Mouse (Mus musculus): ENCODE measurements at regions not wholly inside any gene's neighbourhood (a gene's known extent, or its start where the extent isn't known, plus 50 kb on each side); places are given as distances from the start of the nearest gene placed in this dataset.
"Not testable (repeated sequence)": the region's sequence is repeated elsewhere in the genome, so short reads cannot be mapped to it uniquely, and the experiment has no call there.

DNA sequence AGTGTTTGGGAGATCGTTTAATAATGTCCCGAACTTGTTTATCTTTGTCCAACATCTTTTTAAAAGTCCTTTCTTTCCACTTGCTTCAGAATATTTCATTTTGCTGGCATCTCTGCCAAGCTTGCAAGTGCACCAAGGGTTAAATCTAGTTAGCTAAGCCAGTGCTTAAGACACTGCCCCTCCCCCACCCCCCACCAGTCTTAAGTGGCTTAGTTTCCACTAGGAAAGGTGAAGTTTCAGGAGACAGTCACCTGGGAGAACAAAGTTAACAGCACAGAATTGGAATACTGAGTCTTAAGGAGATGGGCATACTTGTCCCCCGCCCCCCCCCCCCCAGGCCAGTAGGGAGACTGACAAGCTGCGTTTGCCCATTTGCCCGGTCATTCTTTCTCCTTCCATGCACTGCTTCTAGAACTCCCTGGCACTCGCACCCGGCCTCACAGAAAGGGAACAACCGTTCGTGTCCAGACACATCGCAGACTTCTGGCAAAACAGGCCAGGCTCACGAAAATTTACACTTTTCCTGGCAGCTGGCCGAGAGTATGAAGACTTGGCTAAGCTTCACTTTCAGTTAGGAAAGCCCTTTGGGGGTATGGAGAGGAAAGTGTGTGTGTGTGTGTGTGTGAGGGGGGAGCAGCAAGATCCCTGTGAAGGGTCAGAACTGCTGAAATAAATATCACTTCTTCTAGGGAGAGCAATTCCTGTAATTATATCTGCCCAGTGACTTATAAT lies 219.2 kb downstream of the Bcl11a start:
- DNase-seq (ENCODE audit: low spot score): no peak

GRCm38 (mm10) chr11:24297763-24298162 lies 219.9 kb downstream of the Bcl11a start:
- DNase-seq (ENCODE audit: low spot score): no peak

GRCm38 (mm10) chr11:24300351-24300750 lies 222.5 kb downstream of the Bcl11a start:
- no peak for DNase-seq (ENCODE audit: low spot score)

DNA sequence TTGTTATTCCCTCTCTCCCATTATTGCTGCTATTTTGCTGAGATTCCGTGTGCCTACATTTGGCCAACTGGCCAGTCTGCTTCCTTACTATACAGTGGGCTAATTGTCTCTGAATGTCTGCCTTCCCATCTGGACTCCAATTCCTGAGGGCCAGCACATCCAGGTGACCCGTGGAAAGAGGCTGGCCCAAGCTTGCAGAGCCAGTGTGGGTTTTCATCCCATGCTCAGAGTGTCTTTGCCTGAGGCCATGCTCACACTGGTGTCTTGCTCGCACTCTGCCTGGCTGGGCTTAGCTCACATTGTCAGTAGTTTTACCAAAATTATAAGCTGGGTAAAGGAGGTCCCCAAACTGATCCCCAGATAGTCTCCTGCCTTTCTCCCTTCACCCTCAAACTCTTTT lies 223.3 kb downstream of the Bcl11a start:
- DNase-seq (ENCODE audit: low spot score): no peak

- DNase-seq (ENCODE audit: low spot score): peak; percentile 14
These were observed 227.3 kb downstream of the Bcl11a start for GRCm38 (mm10) chr11:24305145-24305553.

GRCm38 (mm10) chr11:24305691-24306090 lies 227.8 kb downstream of the Bcl11a start:
- DNase-seq (ENCODE audit: low spot score): no peak

- no peak for DNase-seq (ENCODE audit: low spot score)
These were observed 228.2 kb downstream of the Bcl11a start for GRCm38 (mm10) chr11:24306101-24306500.

DNA sequence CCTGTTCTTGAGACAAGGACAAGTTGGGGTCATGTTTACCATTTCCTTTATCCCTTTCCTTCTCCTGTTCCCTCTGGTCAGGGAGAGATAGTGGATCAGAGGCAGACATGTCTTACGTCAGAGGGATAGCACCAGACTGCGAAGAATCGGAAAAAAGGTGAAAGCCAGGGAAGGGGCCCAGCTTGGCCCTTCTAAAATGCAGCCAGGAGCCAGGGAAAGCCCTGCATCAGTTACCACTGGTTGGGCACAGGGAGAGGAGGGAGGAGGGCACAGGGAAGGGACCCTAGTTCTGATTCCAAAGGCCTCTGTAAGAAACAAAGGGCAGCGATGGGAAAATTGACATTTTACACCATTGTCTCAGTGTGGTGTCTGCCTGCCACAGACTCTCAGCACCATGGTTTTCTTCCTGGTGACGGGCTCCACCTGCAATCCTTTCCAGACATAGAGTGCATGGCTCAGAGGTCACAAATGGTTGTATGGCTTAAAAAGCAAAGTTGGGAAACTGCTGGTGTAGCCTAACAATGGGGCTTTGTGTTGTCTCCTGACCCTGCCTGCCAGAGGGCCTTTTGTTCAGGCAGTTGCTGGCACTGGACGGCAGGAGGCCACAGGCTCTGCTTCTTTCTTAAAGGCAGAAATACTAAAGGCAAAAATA lies 229.9 kb downstream of the Bcl11a start:
- DNase-seq (ENCODE audit: low spot score): no peak

GRCm38 (mm10) chr11:24308253-24308633 lies 230.4 kb downstream of the Bcl11a start:
- DNase-seq (ENCODE audit: low spot score): no peak

- DNase-seq (ENCODE audit: low spot score): no peak
These were observed 236.2 kb downstream of the Bcl11a start for GRCm38 (mm10) chr11:24314046-24314445.

- DNase-seq (ENCODE audit: low spot score): no peak
These were observed 237.7 kb downstream of the Bcl11a start for GRCm38 (mm10) chr11:24315582-24315981.

DNA sequence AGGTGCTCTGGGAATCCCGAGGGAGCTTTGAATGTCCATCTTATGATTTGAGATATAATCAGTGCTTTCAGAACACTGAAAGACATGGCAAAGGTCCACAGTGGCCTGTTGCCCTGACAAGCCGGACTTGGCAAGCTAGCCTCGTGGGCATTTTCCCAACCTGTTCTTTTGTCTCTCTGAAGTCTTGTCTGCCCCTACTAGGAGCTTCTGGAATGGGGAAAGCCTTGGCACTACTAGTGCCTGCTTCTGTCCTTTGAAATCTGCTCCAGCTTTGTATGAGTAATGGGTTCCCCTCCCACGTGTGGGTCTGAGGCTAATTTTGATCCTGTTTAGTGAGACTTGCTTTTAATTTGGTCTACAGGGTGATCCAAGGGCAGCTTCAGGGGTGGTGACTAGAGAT lies 238.3 kb downstream of the Bcl11a start:
- DNase-seq (ENCODE audit: low spot score): no peak

- DNase-seq (ENCODE audit: low spot score): no peak
These were observed 240.3 kb downstream of the Bcl11a start for GRCm38 (mm10) chr11:24317989-24318735.

DNA sequence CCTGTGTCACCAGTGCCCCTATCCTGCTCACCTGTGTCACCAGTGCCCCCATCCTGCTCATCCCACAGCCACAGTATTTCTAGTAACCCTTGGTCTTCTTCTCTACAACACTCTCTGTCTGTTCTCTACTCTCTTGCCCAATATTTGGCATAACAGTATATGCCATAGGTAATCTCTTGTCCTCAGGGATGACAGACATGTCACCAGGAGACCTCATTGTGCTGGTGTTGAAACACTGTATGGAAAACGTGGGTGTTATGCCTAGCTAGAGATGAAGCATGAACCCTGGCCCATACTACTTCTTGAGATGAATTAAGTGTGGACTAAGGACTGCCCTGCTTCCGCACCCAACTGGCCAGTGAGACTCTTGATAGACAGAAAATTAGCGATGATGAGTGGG lies 241.4 kb downstream of the Bcl11a start:
- DNase-seq (ENCODE audit: low spot score): no peak

DNA sequence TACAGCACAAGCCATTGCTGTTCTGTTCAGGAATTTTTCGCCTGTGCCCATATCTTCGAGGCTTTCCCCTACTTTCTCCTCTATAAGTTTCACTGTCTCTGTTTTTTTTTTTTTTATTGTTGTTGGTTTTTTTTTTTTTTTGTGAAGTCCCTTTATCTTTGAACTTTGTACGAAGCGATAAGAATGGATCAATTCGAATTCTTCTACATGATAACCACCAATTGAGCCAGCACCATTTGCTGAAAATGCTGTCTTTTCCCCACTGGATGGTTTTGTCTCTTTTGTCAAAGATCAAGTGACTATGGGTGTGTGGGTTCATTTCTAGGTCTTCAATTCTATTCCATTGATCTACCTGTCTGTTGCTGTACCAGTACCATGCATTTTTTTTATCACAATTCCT lies 244.6 kb downstream of the Bcl11a start:
- not testable (repeated sequence) for DNase-seq (ENCODE audit: low spot score)

DNA sequence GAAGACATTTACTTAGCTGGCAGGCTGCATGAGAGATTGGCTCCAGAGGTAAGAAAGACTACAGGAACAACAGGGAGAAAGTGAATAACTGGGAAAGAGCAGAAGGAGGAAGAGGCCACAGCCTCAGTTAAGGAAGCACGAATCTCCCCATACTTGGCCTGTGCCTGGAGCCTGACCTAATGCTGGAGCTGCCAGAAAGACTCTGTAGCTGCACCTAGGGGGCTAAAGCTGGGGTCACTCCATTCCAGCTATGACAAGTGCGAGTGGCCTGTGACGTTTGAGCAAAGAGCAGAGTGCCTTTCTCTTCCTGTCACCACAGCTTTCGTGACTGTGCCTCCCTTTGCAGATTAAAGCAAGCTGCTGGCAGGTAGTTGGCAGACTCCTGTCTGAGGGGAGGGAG lies 250.6 kb downstream of the Bcl11a start:
- DNase-seq (ENCODE audit: low spot score): no peak

DNA sequence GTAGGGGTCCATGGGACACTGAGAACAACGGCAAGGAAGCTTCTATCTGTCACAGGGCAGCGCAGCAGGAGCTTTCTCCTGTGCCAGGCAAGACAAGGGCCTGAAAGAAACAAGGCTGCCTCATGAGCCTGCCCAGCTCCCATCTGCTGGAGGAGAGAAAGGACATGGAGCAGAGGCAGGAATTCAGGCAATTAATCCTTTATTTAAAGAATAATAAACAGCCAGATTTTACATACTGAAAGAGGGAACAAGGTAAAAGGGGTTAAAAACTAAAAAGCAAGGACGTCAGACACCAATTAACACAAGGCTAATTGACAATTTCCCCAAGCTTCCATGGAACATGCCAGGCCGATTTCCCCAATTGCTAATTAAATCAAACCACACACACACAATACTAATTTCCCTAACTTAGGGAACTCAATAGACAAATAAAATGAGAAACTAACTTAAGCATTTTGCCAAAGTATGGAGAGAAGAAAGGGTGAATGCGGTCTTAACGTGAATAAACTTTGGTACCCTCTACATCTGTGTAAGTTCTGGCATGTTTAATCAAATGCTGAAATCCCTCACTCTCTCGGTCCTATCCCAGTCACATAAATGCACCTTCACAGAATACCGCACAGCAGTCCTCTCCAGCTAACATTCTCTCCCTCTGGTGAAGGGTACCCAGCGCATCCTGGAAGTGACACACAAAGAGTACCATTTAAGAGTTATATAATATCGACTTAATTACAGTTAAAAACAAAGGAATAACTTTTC lies 252.7 kb downstream of the Bcl11a start:
- no peak for DNase-seq (ENCODE audit: low spot score)

- no peak for DNase-seq (ENCODE audit: low spot score)
These were observed 254.4 kb downstream of the Bcl11a start for GRCm38 (mm10) chr11:24332241-24332640.

- DNase-seq (ENCODE audit: low spot score): no peak
These were observed 255.3 kb downstream of the Bcl11a start for GRCm38 (mm10) chr11:24333111-24333510.

- DNase-seq (ENCODE audit: low spot score): no peak
These were observed 257.4 kb downstream of the Bcl11a start for GRCm38 (mm10) chr11:24335256-24335655.

GRCm38 (mm10) chr11:24338111-24338510 lies 260.3 kb downstream of the Bcl11a start:
- DNase-seq (ENCODE audit: low spot score): no peak

GRCm38 (mm10) chr11:24339061-24339460 lies 261.2 kb downstream of the Bcl11a start:
- DNase-seq (ENCODE audit: low spot score): no peak
